ENCODE assay signal across 23 mouse cellular contexts in the genomic region with DNA sequence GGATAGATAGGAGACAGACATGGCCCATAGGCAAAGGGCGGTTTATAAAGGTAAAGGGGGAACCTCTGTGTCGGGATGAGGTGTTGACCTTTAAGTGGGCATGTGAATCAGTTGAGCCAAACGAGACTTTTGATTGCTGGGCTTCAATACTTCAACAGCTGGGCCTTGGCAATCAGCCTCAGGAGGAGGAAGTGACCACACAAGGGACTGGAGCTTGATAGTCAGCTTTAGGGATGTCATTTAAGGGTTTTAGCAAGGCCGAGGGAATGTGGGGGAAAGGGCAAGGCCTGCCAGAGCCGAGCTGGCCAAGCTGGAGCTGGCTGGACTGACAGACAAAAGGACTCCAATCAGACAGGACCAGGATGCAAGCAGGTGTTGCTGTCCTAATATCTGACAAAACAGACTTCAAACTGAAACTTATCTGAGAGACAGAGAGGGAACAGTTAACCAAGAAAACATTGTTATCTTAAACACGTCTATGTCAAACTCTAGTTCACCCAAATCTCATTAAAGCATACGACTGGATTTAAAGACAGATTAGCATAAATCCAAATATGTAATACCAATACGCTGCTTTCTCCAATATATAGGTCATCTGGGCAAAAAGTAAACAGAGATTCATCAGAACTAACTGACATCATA. TPM values are rescaled to one million over a fixed set of nuclear protein-coding genes. Genes with fewer than 3 reads are reported as not detected.
A peak's percentile ranks its signal among the peaks of the same experiment; 100 is the strongest.
DNase-seq lines count a peak whose midpoint lies in the region; ATAC-seq and TF ChIP-seq lines count a peak whose summit lies in the region.
"Had no signal": no experiment of that assay in that cellular context is flagged by ENCODE, and none has a peak within 500 bp of the region (broad histone marks: within the 10 kb centered on the region; RNA-seq: fewer than 3 reads in every experiment).

No protein-coding gene starts in this region.

- no peaks in the 10 kb centered on the region for H3K36me3 ChIP-seq in heart, embryonic 10.5 days
- H3K36me3 ChIP-seq in liver, embryonic 14.5 days (replicated peaks; ENCODE audit: control insufficient read depth, insufficient read depth, low read depth): no peaks in the 10 kb centered on the region
- no peaks in the 10 kb centered on the region for H3K36me3 ChIP-seq in liver, embryonic 11.5 days (ENCODE audit: control insufficient read depth, insufficient read depth, low read length)
- H3K36me3 ChIP-seq in MEL (ENCODE audit: control insufficient read depth in 1 of 2, insufficient read depth in 2 of 2, low read length in 2 of 2): peaks cover 0 to 22% of the 10 kb centered on the region in 2 experiments; a peak in 2 of 4 replicates
- H3K36me3 ChIP-seq: embryonic facial prominence, embryonic 15.5 days; forebrain, embryonic 10.5 days; heart, embryonic 13.5 days; hindbrain, embryonic 13.5 days had no signal

- H3K27ac ChIP-seq in heart, embryonic 10.5 days: no peak overlapping the region
- no peak overlapping the region for H3K27ac ChIP-seq in liver, embryonic 14.5 days
- no peak overlapping the region for H3K27ac ChIP-seq in liver, embryonic 11.5 days (ENCODE audit: low read depth, low read length)
- H3K27ac ChIP-seq in MEL (ENCODE audit: control insufficient read depth, low read depth, low read length): no peak overlapping the region
- H3K27ac ChIP-seq: embryonic facial prominence, embryonic 15.5 days; forebrain, embryonic 10.5 days; heart, embryonic 13.5 days; hindbrain, embryonic 13.5 days; hindbrain, postnatal 0 days had no signal

- no peaks in the 10 kb centered on the region for H3K27me3 ChIP-seq in heart, embryonic 10.5 days (ENCODE audit: insufficient read depth, poor library complexity, severe bottlenecking)
- H3K27me3 ChIP-seq in liver, embryonic 14.5 days (ENCODE audit: control insufficient read depth, insufficient read depth, low read length): no peaks in the 10 kb centered on the region
- H3K27me3 ChIP-seq in liver, embryonic 11.5 days (replicated peaks; ENCODE audit: control insufficient read depth, insufficient read depth, low read length): no peaks in the 10 kb centered on the region
- H3K27me3 ChIP-seq in MEL (ENCODE audit: control insufficient read depth in 1 of 2, insufficient read depth in 2 of 2, low read length in 2 of 2): peaks cover 0 to 1% of the 10 kb centered on the region in 2 experiments; a peak in 2 of 4 replicates
- H3K27me3 ChIP-seq: CH12.LX; embryonic facial prominence, embryonic 15.5 days; heart, embryonic 13.5 days; hindbrain, embryonic 13.5 days had no signal

- intact Hi-C loops in heart, postnatal 10 days (cut with DNase I): no loop called here

- ATAC-seq in liver, embryonic 14.5 days (ENCODE audit: insufficient read depth): no peak
- ATAC-seq in liver, embryonic 11.5 days (replicated peaks; ENCODE audit: low FRiP score): no peak
- ATAC-seq in megakaryocyte-erythroid progenitor cell, adult 5-6 weeks (replicated peaks; ENCODE audit: low FRiP score, low TSS enrichment, poor library complexity, severe bottlenecking): peak; percentile 45; the same call in 1 of the 2 replicates
- ATAC-seq: forebrain, embryonic 14.5 days; hindbrain, postnatal 0 days had no signal

- no peak for TF ChIP-seq POLR2A in MEL (IDR thresholded peaks at IDR 0.05; ENCODE audit: control insufficient read depth in 1 of 2, insufficient read depth in 1 of 2, low read depth in 1 of 2, low read length in 2 of 2, poor library complexity in 1 of 2)

- peak; percentile 51 for TF ChIP-seq EP300 in liver, embryonic 14.5 days (IDR thresholded peaks at IDR 0.05; ENCODE audit: low read depth)
- TF ChIP-seq EP300 in MEL (IDR thresholded peaks at IDR 0.05; ENCODE audit: low read depth in 1 of 2, low read length in 2 of 2): peak; percentile 72 to 85

- 62% methylated on average over 8 of the region's 8 CpGs for WGBS in heart, embryonic 10.5 days
- WGBS in liver, embryonic 14.5 days (ENCODE audit: insufficient replicate concordance): 23% methylated on average over 8 of the region's 8 CpGs
- WGBS in liver, embryonic 11.5 days: 47% methylated on average over 8 of the region's 8 CpGs

- no peaks in the 10 kb centered on the region for H3K4me1 ChIP-seq in heart, embryonic 10.5 days
- H3K4me1 ChIP-seq in liver, embryonic 14.5 days (replicated peaks; ENCODE audit: control insufficient read depth in 2 of 2, insufficient read depth in 2 of 2, low read length in 1 of 2): peaks cover 0 to 7% of the 10 kb centered on the region in 2 experiments; a peak in 2 of 4 replicates
- no peaks in the 10 kb centered on the region for H3K4me1 ChIP-seq in liver, embryonic 11.5 days (replicated peaks; ENCODE audit: control insufficient read depth, insufficient read depth, low read length)
- H3K4me1 ChIP-seq in MEL (ENCODE audit: control insufficient read depth in 1 of 2, insufficient read depth in 2 of 2, low read length in 2 of 2): peaks cover 7 to 26% of the 10 kb centered on the region in 2 experiments
- H3K4me1 ChIP-seq: embryonic facial prominence, embryonic 15.5 days; heart, embryonic 13.5 days had no signal

- no peak overlapping the region for H3K9ac ChIP-seq in liver, embryonic 14.5 days (replicated peaks)
- H3K9ac ChIP-seq in liver, embryonic 11.5 days (ENCODE audit: low read depth, low read length): no peak overlapping the region
- no peak overlapping the region for H3K9ac ChIP-seq in MEL (ENCODE audit: control insufficient read depth, low read depth, low read length, poor library complexity, severe bottlenecking)
- H3K9ac ChIP-seq: embryonic facial prominence, embryonic 15.5 days; heart, embryonic 13.5 days; hindbrain, embryonic 13.5 days had no signal

- TF ChIP-seq RAD21 in MEL (IDR thresholded peaks at IDR 0.05; ENCODE audit: low read depth, low read length): no peak

- TF ChIP-seq CTCF in liver, embryonic 14.5 days (IDR thresholded peaks at IDR 0.05; ENCODE audit: low read depth): no peak
- TF ChIP-seq CTCF in MEL (IDR thresholded peaks at IDR 0.05 in 2 of 3, conservative IDR thresholded peaks at IDR 0.05 in 1 of 3; ENCODE audit: control insufficient read depth in 1 of 3, insufficient read depth in 1 of 3, low read depth in 2 of 3, low read length in 3 of 3, poor library complexity in 1 of 3, severe bottlenecking in 1 of 3): no peak

- H3K4me2 ChIP-seq in liver, embryonic 14.5 days (ENCODE audit: low read depth): no peak overlapping the region
- no peak overlapping the region for H3K4me2 ChIP-seq in liver, embryonic 11.5 days
- H3K4me2 ChIP-seq: embryonic facial prominence, embryonic 15.5 days; heart, embryonic 13.5 days; hindbrain, embryonic 13.5 days had no signal

- H3K9me3 ChIP-seq in heart, embryonic 10.5 days: no peaks in the 10 kb centered on the region
- no peaks in the 10 kb centered on the region for H3K9me3 ChIP-seq in liver, embryonic 14.5 days (ENCODE audit: control insufficient read depth, low read length)
- H3K9me3 ChIP-seq in liver, embryonic 11.5 days (ENCODE audit: control insufficient read depth, low read length): no peaks in the 10 kb centered on the region
- H3K9me3 ChIP-seq in MEL (replicated peaks; ENCODE audit: insufficient read depth, low read length): no peaks in the 10 kb centered on the region
- H3K9me3 ChIP-seq: embryonic facial prominence, embryonic 15.5 days; forebrain, embryonic 10.5 days; heart, embryonic 13.5 days; hindbrain, embryonic 13.5 days had no signal

- no peaks in the 10 kb centered on the region for H3K79me2 ChIP-seq in MEL (ENCODE audit: control insufficient read depth, insufficient read depth, low read length, poor library complexity)

- peak; percentile 5 to 42 for DNase-seq in heart, postnatal 10 days
- no peak for DNase-seq in heart, embryonic 10.5 days (ENCODE audit: low spot score)
- DNase-seq in liver, embryonic 14.5 days (ENCODE audit: low read depth in 3 of 3, low spot score in 3 of 3): no peak
- DNase-seq in liver, embryonic 11.5 days (ENCODE audit: low spot score): no peak
- peak; percentile 16 for DNase-seq in MEL (ENCODE audit: low read depth, low spot score)
- DNase-seq: adrenal gland, adult 8-10 months; adrenal gland, postnatal 36 days; cerebellum, adult 11 months; cerebellum, adult 8-10 months; cerebellum, postnatal 14 days; embryo, embryonic 11 days; gastrocnemius, postnatal 36 days; heart, adult 18-20 months had no signal

- no peak overlapping the region for H3K4me3 ChIP-seq in heart, embryonic 10.5 days
- H3K4me3 ChIP-seq in liver, embryonic 14.5 days (ENCODE audit: insufficient read depth in 1 of 2, low read depth in 2 of 2, low read length in 2 of 2): no peak overlapping the region
- H3K4me3 ChIP-seq in liver, embryonic 11.5 days (ENCODE audit: low read depth, low read length): no peak overlapping the region
- no peak overlapping the region for H3K4me3 ChIP-seq in MEL (ENCODE audit: control insufficient read depth in 1 of 2, insufficient read depth in 1 of 2, low read depth in 2 of 2, low read length in 2 of 2)
- H3K4me3 ChIP-seq: embryonic facial prominence, embryonic 15.5 days; erythroblast, embryonic 14.5 days; forebrain, embryonic 10.5 days; heart, embryonic 13.5 days; hindbrain, embryonic 13.5 days had no signal

TF ChIP-seq in MEL, 35 proteins besides CTCF, POLR2A, EP300 and RAD21:
- peak; percentile 54 for TF ChIP-seq TAL1 (IDR thresholded peaks at IDR 0.05; ENCODE audit: low read length)
- TF ChIP-seq MYB (IDR thresholded peaks at IDR 0.05; ENCODE audit: low read depth, low read length): 0 out of 2 replicates have a peak, but pooled peaks have one; percentile 37
- no peak for TF ChIP-seq SMC3 (IDR thresholded peaks at IDR 0.05; ENCODE audit: low read depth, low read length)
- TF ChIP-seq GATA1 (IDR thresholded peaks at IDR 0.05; ENCODE audit: low read depth, low read length): peak; percentile 69
- TF ChIP-seq NRF1 (IDR thresholded peaks at IDR 0.05; ENCODE audit: insufficient read depth, low read depth, low read length, poor library complexity, severe bottlenecking): no peak
- peak; percentile 88 for TF ChIP-seq RCOR1 (IDR thresholded peaks at IDR 0.05; ENCODE audit: low read depth, low read length)
- peak; percentile 68 for TF ChIP-seq ETS1 (IDR thresholded peaks at IDR 0.05; ENCODE audit: low read depth, low read length)
- TF ChIP-seq TCF12 (IDR thresholded peaks at IDR 0.05; ENCODE audit: low read depth, low read length): peak; percentile 95

RNA-seq across cellular contexts. Expression of a gene that starts 20.4 kb away (rescaled TPM):
- 1 to 10 TPM in 1 of 2 experiments, under 1 TPM in 1; 0.98 to 1.0 TPM for total RNA-seq in heart, postnatal 10 days (2021)
- polyA plus RNA-seq in heart, embryonic 10.5 days (2016; fragmentation: Nextera tagmentation; extraction: Ambion mirVana): 2.5 and 3.4 TPM in 2 replicates
- polyA plus RNA-seq in liver, embryonic 14.5 days (2012; rRNA removed): 0.09 and 0.12 TPM in 2 replicates
- 0.15 TPM in 1 of 2 replicates, not detected in the other for polyA plus RNA-seq in liver, embryonic 14.5 days (2014; fragmentation: Nextera tagmentation; extraction: Ambion mirVana)
- polyA plus RNA-seq in liver, embryonic 11.5 days (2014; fragmentation: Nextera tagmentation; extraction: Ambion mirVana): 0.58 and 0.69 TPM in 2 replicates
- not detected in 2 replicates for total RNA-seq in MEL (2012; rRNA removed)
- not detected for polyA plus RNA-seq in MEL (2012; ENCODE audit: insufficient read depth in 1 of 2, insufficient read length in 2 of 2, low read depth in 1 of 2, low replicate concordance in 2 of 2, missing spikeins in 1 of 2)
- not detected in 2 replicates for total RNA-seq in megakaryocyte-erythroid progenitor cell, adult 5-6 weeks (2014; fragmentation: Nextera tagmentation)
- 0.05 and 0.15 TPM in 2 replicates for total RNA-seq in megakaryocyte-erythroid progenitor cell, adult 5-6 weeks (2017)
- total RNA-seq: common myeloid progenitor, adult 5-6 weeks had no signal

Comparison
In these comparisons a context has a peak if more than half of its experiments do, and no peak if none do; other contexts are left out.
1. DNase-seq: peak in heart, postnatal 10 days (2 of 2) and MEL (single experiment); none in heart, embryonic 10.5 days (single experiment), liver, embryonic 14.5 days (0 of 3) and liver, embryonic 11.5 days (single experiment).